Mouse (Mus musculus) liver, adult (tissue): Measurements from ENCODE around the gene Tmem63c.

ENCODE experiments used
- GATA4 ChIP-seq: IDR thresholded peaks from 2 replicates; pipeline ENCODE4 v1.6.1; 2014; ENCODE audit warnings: mild to moderate bottlenecking, low read length; ENCODE audit not compliant: insufficient replicate concordance

The Tmem63c gene

GRCm38 (mm10) chr12:87026871-87027240, 5.7 kb downstream of the Tmem63c start:
- no peak for TF ChIP-seq GATA4

- TF ChIP-seq GATA4 = no peak
These were observed 6.3 kb downstream of the Tmem63c start for GRCm38 (mm10) chr12:87027391-87027790.

DNA sequence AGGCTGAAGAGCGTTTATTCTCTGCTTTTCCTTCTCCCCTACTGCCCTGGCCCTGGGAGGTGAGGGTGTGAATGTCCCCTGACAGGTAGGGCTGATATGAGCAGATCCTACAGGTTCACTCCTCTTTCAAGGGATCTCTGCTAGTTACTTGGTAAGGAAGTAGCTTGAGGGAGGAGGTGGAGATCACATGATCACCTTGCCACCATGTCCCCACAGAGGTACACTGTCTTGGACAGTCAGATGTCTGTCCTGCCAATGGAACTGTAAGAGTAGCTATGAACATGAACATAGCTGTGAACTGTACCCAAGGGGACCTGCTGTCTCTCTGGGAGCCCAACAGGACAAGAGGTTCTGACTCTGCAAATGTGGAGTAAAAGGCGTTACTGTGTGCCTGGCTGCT, 6.9 kb downstream of the Tmem63c start:
- TF ChIP-seq GATA4 = no peak

GRCm38 (mm10) chr12:87029251-87029976, 8.3 kb downstream of the Tmem63c start:
- TF ChIP-seq GATA4 = no peak

DNA sequence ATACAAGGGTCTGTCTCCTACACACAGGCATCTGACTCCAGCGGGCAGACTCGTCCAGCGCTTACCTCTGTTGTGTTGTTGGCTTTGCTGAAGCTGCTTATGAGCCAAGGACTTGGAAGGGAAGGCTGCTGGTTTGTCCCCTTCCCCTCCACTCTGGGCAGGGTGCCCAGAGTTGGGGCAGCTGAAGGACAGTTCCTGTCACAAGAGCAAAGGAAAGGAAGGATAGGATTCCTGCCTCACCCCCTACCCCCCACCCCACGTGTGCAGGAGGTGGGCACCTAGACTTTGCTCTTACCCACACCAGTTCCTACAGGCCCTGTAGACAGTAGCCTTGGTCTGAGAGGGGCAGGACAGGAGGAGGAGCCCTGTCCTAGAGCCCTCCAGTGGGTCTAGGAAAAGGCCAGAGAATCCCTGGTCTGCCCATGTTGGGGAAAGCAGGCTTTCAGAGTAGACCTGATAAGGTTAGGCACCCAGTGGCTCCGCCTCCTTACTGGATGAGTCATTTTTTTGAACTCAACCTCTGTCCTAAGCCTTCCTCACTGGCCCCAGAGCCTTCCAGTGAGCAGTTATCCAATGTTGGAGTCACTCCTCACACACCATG, 10.1 kb downstream of the Tmem63c start:
- no peak for TF ChIP-seq GATA4

DNA sequence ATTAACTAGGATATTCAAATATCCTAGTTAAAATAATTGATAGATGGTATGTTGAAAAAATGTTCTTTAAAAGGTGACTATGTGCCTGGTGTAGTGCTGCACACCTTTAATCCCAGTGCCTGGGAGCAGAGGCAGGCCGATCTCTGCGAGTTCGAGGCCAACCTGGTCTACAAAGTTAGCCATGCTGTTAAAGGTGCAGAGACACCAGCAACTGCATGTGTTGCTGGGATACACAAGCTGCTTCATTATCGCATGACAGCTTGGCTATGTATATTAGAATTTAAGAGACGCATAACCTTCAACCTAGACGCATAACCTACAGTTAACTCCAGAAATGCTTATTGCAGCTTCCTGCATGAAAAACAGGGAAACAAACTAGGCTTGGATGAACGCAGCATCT, 15.5 kb downstream of the Tmem63c start:
- TF ChIP-seq GATA4 = no peak

DNA sequence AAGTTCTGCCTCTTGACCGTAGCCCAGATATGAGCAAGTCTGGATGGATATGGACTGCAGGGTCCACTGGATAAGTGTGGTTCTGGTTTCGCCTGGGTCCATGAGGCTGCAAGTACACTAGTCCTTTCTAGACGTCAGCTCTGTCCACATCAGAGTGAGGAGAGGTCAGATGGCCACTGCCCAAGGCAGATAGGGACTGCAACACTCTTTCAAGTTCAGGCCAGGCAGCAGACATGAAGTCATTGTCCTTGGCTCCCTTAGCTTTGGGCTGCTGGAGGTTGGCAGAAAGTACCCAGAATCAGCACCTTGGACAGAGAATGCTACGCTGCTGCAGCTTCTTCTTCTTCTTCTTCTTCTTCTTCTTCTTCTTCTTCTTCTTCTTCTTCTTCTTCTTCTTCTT, 19.0 kb downstream of the Tmem63c start:
- TF ChIP-seq GATA4 = no peak

DNA sequence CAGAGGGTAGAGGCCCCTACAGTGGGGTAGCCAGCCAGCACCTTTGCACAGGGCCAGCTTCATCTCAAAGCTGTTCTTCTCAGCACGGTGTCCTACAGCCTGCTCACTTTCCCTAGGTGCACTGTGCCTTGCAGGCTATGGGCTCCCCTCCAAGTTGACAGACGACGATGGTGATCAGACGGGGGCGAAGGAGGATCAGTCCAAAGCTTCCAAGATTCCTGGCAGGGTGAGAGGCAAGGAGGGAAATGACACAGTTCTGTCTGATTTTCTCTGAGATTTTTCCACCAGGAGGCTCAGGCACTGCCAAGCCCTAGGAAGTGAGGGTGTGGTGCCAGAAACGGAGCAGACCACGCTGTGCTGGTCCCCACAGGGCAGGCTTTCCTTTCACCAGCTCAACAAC, 19.7 kb downstream of the Tmem63c start:
- no peak for TF ChIP-seq GATA4

- no peak for TF ChIP-seq GATA4
These were observed 21.3 kb downstream of the Tmem63c start for GRCm38 (mm10) chr12:87042456-87042855.

GRCm38 (mm10) chr12:87043221-87043620, 22.1 kb downstream of the Tmem63c start:
- no peak for TF ChIP-seq GATA4

DNA sequence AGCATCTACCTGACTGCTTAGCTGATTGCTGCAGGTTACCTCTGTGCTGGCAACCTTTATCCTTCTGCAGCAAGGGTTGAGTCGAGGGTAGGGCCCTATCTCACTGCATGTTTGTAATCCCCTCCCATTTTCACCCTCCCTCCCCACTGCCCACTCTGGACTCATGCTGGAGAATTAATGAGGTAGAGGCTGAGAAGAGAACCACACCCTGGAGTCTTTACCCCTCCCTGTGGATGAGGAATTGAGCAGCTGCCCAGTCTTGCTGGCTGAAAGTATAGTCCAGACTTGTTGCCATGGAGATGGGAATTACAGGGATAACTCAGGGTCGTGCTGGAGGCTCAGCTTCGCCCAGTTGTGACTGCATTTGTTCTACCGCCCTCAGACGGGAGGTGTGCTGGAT, 23.6 kb downstream of the Tmem63c start:
- TF ChIP-seq GATA4 = no peak

DNA sequence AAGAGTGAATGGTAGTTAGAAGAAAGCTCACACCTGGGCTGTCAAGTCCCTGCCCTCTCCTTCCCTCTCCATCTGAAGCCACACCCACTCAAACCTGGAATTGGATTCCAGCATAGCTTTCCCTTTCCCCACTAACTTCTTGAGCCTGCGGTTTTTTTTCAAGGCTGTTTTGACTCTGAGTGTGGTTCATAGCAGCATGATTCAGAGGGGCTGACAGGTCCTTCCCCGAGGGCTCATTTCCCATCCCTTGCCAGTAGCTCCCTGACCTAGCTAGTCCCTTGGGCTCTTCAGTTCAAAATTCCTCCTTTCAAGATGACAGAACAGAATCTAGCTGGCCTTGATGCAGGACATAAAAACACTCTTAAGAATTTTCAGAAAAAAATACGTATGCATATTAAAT, 26.4 kb downstream of the Tmem63c start:
- no peak for TF ChIP-seq GATA4

- no peak for TF ChIP-seq GATA4
These were observed 31.7 kb downstream of the Tmem63c start for GRCm38 (mm10) chr12:87052661-87053321.

- no peak for TF ChIP-seq GATA4
These were observed 33.7 kb downstream of the Tmem63c start for GRCm38 (mm10) chr12:87054873-87055272.

GRCm38 (mm10) chr12:87057066-87057465, 35.9 kb downstream of the Tmem63c start:
- TF ChIP-seq GATA4 = no peak

DNA sequence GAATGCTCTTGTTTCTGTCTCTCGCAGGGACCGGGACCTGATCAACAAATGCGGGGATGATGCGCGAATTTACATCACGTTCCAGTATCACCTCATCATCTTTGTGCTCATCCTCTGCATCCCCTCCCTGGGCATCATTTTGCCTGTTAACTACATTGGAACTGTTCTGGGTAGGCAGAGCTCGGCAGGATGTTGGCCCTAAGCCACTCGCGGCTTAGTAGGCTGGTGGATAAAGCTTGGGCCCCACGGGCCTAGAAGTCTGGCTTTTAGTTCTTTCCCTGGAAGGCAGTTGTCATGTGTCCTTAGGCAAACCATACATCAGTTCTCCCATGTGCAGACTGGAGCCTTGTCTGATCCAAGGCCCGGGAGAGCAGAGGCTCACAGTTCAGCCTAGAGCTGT, 44.3 kb downstream of the Tmem63c start:
- TF ChIP-seq GATA4 = no peak

DNA sequence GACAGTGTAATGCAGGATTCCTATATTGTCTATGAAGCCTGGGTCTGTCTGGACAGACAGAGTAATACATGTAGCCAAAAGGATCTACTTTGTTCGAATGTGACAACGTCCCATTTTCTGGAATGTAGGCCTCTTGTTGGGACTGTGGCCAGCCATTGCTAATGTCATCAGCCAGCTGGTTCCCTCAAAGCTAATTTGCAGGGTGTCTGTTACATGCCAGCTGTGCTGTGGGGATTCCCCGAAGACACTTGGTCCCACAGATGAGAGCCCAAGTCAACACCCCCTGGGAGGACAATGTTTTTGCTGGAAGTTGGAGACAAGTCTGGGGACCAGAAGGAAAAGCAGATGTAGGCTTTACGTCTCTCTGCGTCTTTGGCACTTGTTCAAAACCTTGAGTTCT, 45.3 kb downstream of the Tmem63c start:
- TF ChIP-seq GATA4 = no peak

DNA sequence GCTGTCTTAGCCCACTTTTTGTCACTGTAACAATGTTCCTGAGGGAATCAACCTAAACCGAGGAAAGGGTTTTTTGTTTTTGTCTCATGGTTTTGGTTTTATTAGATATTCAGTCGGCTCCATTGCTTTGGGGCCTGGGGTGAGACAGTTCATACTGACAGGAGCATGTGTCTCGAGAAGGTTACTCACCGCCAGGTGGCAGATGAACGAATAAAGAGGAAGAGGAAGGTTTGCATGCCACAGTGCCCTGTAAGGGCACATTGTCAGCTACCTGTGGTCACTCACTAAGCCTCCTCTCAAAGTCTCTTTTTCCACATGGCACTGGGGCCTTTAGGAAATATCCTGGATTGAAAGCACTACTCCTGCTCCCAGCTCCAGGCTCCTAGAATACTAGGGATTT, 49.4 kb downstream of the Tmem63c start:
- no peak for TF ChIP-seq GATA4
